Mouse (Mus musculus): ENCODE measurements around the gene Vegfd.

Vegfd gene

GRCm38 (mm10) chrX:164419955-164420354, 46.8 kb downstream of the Vegfd start:
- no peak for DNase-seq (ENCODE audit: low read depth)

DNA sequence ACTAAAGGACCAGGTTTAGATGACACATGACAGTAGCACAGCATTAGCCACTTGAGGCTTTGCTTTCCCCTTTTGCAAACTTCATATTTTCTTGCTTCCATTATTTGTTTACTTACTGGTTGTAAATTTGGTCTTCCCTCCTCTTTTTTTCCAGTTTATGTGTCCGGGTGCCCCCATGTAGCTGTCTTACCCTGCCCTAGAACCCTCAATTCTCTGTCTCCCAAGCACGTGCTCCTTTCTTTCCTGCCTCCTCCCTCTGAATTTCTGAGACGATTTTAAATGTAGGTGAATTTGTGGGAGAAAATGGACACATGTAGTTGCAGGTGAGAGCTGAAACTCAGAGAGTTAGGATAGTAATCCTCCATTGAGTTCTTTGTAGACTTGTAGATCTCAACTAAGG, 47.3 kb downstream of the Vegfd start:
- DNase-seq (ENCODE audit: low read depth): no peak

DNA sequence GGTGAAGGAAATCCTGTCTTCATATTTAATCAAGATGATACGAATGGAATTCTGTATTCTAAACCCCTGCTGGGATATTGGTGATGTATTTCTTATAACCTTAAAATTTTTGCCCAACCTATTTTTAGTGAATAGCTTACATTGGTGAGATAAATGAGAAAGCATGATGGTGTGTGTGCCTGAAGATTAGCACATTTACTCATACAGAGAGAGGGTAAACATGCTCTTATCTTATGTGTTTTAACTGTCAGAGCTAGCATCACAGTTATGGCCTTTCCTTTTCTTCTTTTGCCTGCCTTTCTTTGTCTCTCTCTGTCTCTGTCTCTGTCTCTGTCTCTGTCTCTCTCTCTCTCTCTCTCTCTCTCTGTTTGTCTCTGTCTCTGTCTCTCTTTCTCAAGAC, 51.6 kb downstream of the Vegfd start:
- DNase-seq (ENCODE audit: low read depth): no peak

- DNase-seq (ENCODE audit: low read depth): no peak
These were observed 54.1 kb downstream of the Vegfd start for GRCm38 (mm10) chrX:164427295-164427694.

DNA sequence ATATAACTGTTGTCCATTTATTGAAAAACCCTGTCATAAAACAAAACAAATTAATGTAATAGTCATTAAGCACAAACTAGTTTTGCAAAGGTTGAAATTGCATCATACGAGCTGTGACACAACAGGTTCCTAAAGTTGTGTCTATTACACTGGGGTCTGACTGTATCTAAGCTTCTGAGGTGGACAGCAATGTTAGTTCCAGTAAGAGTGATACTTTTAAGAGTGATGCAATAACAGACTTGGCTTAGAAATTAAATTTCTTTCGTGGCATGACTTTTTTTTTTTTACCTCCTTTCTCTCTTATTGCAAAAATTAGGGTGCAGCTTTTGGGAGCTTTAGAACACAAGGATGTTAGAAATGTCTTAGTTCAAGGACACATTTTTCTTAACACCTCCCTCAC, 55.0 kb downstream of the Vegfd start:
- DNase-seq (ENCODE audit: low read depth): no peak

DNA sequence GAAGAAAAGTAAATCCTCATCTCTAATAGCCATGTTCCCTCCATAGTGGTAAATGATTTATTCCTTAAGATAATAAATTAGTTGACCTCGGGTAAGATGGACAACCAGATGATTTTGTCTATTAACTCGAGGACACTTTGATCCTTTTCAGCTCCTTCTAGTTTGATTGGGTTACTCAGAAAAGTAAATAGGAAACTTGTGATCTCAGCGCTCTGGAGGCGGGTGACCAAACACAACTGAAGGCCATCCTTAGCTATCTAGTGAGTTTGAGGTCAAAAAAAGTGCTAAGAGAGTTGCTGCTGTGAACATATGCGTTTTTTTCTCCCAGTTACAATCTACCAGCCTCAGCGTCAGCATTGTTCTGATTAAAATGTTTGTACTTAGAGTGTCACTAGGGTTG, 57.4 kb downstream of the Vegfd start:
- DNase-seq (ENCODE audit: low read depth): no peak

- no peak for DNase-seq (ENCODE audit: low read depth)
These were observed 58.0 kb downstream of the Vegfd start for GRCm38 (mm10) chrX:164431133-164431532.

DNA sequence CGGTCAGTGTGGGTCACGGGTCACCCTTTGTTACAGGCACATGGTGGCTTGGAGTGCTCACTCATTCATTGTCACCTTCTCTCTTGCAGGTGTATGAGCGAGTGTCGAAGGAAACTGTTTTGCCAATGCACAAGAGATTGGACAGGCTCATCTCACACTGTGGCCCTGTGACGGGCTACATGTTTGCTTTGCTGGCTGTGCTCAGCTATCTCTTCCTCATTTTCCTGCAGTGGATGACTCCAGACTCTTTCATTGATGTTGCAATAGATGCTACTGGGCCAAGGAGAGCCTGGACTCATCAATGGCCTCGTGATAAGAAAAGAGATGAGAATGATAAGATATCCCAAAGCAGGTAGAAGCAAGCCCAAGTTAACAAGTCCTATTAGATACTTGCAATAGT, 58.4 kb downstream of the Vegfd start:
- no peak for DNase-seq (ENCODE audit: low read depth)

GRCm38 (mm10) chrX:164432682-164433081, 59.5 kb downstream of the Vegfd start:
- no peak for DNase-seq (ENCODE audit: low read depth)

DNA sequence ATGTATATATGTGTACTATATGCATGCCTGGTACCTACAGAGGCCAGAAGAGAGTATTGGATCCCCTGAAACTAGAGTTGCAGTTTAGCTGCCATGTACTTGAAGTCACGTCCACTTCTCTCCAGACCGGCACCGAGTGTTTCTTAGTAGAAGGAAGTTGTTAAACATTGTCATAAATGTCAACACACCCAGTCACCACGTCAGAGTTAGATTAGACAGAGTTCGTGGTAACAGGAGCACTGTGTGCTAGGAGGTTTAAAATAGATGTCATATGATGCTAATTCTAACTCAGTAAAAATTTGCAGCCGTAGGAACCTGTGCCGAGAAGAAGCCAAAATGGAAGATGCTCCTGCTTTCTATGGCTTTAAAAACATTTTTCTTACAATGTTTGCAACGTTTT, 63.5 kb downstream of the Vegfd start, which contains the start of gene Asb11:
TSS of gene Asb11 (plus strand) at position 286 of the 400 bp plus-strand sequence.
- no peak for DNase-seq (ENCODE audit: low read depth)

- no peak for DNase-seq (ENCODE audit: low read depth)
These were observed 66.3 kb downstream of the Vegfd start for GRCm38 (mm10) chrX:164439462-164439861.

DNA sequence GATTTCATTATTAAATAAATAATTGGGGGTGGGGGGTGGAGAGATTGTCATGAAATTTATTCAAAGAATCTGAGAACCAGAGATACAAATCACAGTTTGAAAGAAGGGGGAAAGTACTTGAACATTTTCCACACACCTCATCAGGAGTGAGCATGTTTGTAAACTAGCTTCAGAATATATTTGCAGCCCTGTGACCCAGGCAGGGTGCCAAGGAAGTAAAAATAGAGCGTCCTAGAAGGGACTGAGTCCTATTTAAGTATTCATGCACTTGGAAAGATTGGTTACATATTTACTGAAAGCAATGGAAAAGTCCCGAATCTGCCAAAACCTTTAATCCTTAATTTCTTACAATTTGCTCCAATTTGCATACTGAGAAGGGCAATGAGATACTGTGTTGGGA, 67.0 kb downstream of the Vegfd start:
- DNase-seq (ENCODE audit: low read depth): no peak

GRCm38 (mm10) chrX:164440703-164441102, 67.5 kb downstream of the Vegfd start:
- DNase-seq (ENCODE audit: low read depth): no peak

- DNase-seq (ENCODE audit: low read depth): no peak
These were observed 68.1 kb downstream of the Vegfd start for GRCm38 (mm10) chrX:164441306-164441705.

DNA sequence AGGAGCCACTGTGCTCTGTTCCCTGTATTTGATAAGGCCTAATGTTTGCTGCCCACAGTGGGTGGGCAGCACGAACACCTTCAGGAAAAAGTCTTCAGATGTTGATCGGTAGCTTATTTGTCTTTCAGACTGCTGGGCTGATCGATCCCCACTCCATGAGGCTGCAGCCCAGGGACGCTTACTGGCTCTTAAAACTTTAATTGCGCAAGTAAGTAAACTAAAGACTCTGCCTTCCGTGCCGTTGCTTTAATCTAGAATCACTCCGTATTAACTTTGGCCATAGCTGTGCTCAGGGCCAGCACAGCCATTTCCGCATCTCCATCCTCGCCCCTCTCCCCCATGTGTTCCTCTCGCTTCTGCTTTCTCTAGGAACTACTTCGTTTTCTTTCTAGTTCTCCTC, 72.4 kb downstream of the Vegfd start:
- DNase-seq (ENCODE audit: low read depth): no peak

DNA sequence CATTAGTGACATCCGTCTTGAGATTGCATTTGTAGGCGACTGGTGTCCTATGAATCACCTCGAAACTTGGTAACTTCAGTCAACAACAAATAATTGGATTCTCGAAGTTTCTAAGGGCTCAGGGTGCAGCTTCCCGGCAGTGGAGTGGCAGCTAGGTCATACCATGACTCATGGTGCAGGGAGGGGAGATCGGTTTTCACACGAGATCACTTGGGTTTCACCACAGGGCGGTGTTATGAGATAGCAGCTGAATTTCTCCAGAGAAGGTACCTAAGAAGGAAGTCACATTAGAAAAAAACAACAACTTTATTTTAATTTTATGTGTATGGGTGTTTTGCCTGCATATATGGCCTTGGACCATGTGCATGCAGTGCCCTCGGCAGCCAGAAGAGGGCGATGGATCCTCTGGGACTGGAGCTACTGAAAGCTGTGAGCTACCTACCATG, 73.0 kb downstream of the Vegfd start:
- no peak for DNase-seq (ENCODE audit: low read depth)

GRCm38 (mm10) chrX:164446835-164447681, 73.9 kb downstream of the Vegfd start:
- no peak for DNase-seq (ENCODE audit: low read depth)

GRCm38 (mm10) chrX:164447682-164448071, 74.5 kb downstream of the Vegfd start:
- DNase-seq (ENCODE audit: low read depth): no peak

DNA sequence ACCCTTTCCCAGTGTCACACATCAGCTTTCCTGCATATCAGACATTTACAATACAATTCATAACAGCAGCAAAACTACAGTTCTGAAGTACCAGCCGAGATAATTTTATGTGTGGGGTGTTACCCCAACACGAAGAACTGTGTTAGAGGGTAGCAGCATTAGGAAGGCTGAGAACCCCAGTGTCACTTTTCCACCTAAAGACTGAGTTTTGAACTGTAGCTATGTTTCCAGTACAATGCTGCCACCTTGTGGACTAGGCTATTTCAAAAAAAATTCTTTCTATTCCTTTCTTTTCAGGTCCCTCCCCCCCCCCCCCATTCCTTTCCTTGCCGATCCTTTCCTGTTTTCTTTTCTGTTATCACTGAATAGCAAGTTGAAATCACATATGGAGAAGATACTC, 76.0 kb downstream of the Vegfd start:
- no peak for DNase-seq (ENCODE audit: low read depth)

All from fibroblast of lung, adult 2 months (primary cell).